Mouse (Mus musculus) Muller cell, postnatal 12 days (primary cell): Measurements from ENCODE around the gene Fam71e1.

ENCODE experiments used
- DNase-seq: peaks from one replicate; pipeline ENCODE4 v3.0.0-alpha.2; 2015; ENCODE audit errors: inconsistent ontology term

Gene Fam71e1

GRCm38 (mm10) chr7:44497361-44498055 is 1.1 kb downstream of the Fam71e1 start:
- no peak for DNase-seq

GRCm38 (mm10) chr7:44498922-44499321 is 2.5 kb downstream of the Fam71e1 start:
- DNase-seq, result no peak

- DNase-seq, result no peak
These were observed 3.7 kb downstream of the Fam71e1 start for GRCm38 (mm10) chr7:44500046-44500445.

- peak; percentile 44 for DNase-seq
These were observed 5.3 kb downstream of the Fam71e1 start for GRCm38 (mm10) chr7:44501563-44502115.

- no peak for DNase-seq
These were observed 11.1 kb downstream of the Fam71e1 start for GRCm38 (mm10) chr7:44507491-44507890.

- no peak for DNase-seq
These were observed 23.0 kb downstream of the Fam71e1 start for GRCm38 (mm10) chr7:44519240-44519913.

GRCm38 (mm10) chr7:44520990-44521389 is 24.6 kb downstream of the Fam71e1 start:
- no peak for DNase-seq

GRCm38 (mm10) chr7:44521710-44522109 is 25.3 kb downstream of the Fam71e1 start:
- DNase-seq, result peak; percentile 51

GRCm38 (mm10) chr7:44523056-44523455 is 26.7 kb downstream of the Fam71e1 start:
- no peak for DNase-seq

- DNase-seq, result peak; percentile 18
These were observed 28.1 kb downstream of the Fam71e1 start, which contains the start of gene Mybpc2 for GRCm38 (mm10) chr7:44524502-44524901. Mybpc2 (minus strand) TSS chr7:44524656.

GRCm38 (mm10) chr7:44525126-44525832 is 28.9 kb downstream of the Fam71e1 start:
- peak; percentile 88 for DNase-seq

GRCm38 (mm10) chr7:44526414-44527154 is 30.2 kb downstream of the Fam71e1 start:
- DNase-seq, result no peak

- peak; percentile 62 for DNase-seq
These were observed 31.4 kb downstream of the Fam71e1 start for GRCm38 (mm10) chr7:44527483-44528398.

- no peak for DNase-seq
These were observed 33.1 kb downstream of the Fam71e1 start for GRCm38 (mm10) chr7:44529518-44529917.

GRCm38 (mm10) chr7:44530507-44530906 is 34.1 kb downstream of the Fam71e1 start:
- no peak for DNase-seq

GRCm38 (mm10) chr7:44531207-44531606 is 34.8 kb downstream of the Fam71e1 start:
- DNase-seq, result no peak

GRCm38 (mm10) chr7:44531946-44532732 is 35.8 kb downstream of the Fam71e1 start, which contains the start of gene Spib:
Spib (minus strand) TSS chr7:44532071.
- no peak for DNase-seq

- DNase-seq, result no peak
These were observed 36.8 kb downstream of the Fam71e1 start for GRCm38 (mm10) chr7:44532918-44533745.

GRCm38 (mm10) chr7:44533746-44534045 is 37.3 kb downstream of the Fam71e1 start:
- DNase-seq, result no peak
